Mouse (Mus musculus): ENCODE measurements around the gene Ndufs8.
A peak's percentile ranks its signal among the peaks of the same experiment; 100 is the strongest.
"Not testable (repeated sequence)": the region's sequence is repeated elsewhere in the genome, so short reads cannot be mapped to it uniquely, and the experiment has no call there.

Ndufs8 gene

DNA sequence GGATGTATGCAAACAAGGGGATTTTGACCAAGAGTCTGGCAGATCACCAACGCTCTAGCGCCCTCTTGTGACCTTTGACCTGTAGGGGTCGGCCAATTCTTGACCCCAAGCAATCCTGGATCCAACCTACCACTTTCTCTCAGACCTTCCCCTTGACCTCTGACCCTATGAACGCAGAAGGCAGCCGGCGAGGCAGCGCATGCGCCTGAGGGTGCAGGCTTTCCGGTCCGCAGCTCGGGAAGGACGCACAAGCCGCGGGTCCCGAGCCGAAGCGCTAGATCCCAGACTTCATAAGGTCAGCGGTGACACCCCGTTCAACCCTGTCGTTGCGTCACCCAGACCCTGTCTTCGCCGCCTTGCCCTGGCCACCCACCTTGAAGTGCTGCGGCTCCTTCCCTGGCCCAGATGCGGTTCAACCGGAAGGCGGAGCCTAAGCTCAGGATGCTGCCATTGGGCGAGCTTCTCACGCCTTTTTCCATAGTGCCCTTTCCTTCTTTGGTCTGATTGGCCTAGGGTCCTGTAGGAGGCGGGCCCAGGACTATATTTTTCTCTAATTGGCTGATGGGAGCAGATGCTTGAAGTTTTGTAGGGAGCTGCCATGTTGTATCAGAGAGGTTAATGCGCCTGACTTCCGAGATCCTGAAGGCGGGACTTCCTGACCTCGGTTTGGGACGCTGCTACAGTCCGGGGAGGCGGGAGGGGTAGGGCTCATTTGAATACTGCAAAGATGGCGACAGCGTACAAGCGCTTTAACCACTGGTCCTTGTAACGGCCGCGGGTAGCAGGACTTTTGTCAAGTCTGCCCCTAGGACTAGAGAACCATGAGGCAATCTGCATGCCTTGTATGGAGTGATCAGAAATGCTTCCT lies at the start of gene Ndufs8:
Gene Ndufs8 (minus strand): TSS at position 438 of the 868 bp plus-strand sequence.
- peak; percentile 89 to 91 for DNase-seq (ENCODE audit: low spot score in 2 of 2)

GRCm38 (mm10) chr19:3961805-3962204 lies 49.2 kb upstream of the Ndufs8 start:
- DNase-seq (ENCODE audit: low spot score in 2 of 2) = not testable (repeated sequence)

DNA sequence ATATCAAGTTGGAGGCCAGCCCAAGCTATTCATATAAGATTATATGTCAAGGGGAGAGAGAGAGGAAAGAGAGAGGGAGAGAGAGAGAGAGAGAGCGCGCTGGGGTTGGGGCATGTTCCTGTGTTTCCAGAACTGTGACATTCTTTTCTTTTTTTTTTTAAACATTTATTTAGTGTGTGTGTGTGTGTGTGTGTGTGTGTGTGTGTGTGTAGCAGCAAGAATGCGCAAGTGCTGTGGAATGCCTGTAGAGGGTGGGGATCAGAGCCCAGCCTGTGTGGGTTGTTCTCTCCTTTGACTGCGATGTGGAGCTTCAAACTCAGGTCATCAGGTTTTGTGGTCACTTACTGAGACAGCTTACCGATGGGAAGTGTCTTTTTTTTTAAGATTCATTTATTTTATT lies 47.6 kb upstream of the Ndufs8 start:
- no peak for DNase-seq (ENCODE audit: low spot score in 2 of 2)

- DNase-seq (ENCODE audit: low spot score in 2 of 2) = no peak
Observed at GRCm38 (mm10) chr19:3959030-3959429, 46.5 kb upstream of the Ndufs8 start.

GRCm38 (mm10) chr19:3958470-3958869 lies 45.9 kb upstream of the Ndufs8 start, which contains the start of gene Aldh3b3:
Gene Aldh3b3 (plus strand): TSS chr19:3958645.
- DNase-seq (ENCODE audit: low spot score in 2 of 2) = no peak

GRCm38 (mm10) chr19:3957296-3958036 lies 44.9 kb upstream of the Ndufs8 start:
- not testable (repeated sequence) for DNase-seq (ENCODE audit: low spot score in 2 of 2)

GRCm38 (mm10) chr19:3955804-3956203 lies 43.2 kb upstream of the Ndufs8 start:
- DNase-seq (ENCODE audit: low spot score in 2 of 2) = no peak

DNA sequence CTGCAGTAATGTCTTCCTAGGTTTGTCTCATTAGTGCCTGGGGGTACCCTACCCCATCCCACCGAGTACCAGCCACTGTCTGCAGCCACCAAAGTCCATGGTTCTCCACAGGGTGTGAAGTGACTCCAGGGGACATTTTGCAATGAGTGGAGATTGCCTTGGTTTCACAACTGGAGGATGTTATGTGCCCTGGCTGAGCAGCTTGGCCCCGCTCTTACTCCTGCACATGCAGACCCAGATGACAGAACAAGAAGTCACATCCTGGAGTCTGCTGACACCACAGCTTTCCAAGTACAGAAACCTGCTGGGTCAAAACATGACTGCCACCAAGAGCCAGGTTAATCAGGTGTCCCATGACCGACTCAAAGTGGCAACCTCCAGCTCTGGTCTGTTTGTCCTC lies 42.5 kb upstream of the Ndufs8 start:
- no peak for DNase-seq (ENCODE audit: low spot score in 2 of 2)

- DNase-seq (ENCODE audit: low spot score in 2 of 2) = no peak
Observed at GRCm38 (mm10) chr19:3952099-3952498, 39.5 kb upstream of the Ndufs8 start.

- DNase-seq (ENCODE audit: low spot score in 2 of 2) = no peak
Observed at GRCm38 (mm10) chr19:3951461-3951860, 38.9 kb upstream of the Ndufs8 start.

DNA sequence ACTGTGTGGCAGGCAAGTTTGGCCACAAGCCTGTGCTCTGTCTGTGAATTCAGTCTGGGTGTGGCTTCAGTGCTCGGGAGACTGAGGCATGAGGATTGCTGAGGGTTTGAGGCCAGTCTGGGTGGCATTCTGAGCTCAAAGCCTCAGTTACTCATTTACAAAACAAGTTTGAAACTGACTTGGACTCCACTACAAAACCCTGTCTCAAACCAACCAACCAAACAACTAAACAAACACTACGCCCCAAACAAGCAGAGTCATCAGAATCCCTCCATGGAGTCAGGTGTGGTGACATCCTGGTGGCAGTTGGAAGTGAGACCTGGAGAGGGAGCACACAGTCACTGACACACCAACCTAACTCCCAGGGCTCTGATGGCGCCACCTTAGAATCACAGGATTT lies 37.8 kb upstream of the Ndufs8 start:
- DNase-seq (ENCODE audit: low spot score in 2 of 2) = no peak

DNA sequence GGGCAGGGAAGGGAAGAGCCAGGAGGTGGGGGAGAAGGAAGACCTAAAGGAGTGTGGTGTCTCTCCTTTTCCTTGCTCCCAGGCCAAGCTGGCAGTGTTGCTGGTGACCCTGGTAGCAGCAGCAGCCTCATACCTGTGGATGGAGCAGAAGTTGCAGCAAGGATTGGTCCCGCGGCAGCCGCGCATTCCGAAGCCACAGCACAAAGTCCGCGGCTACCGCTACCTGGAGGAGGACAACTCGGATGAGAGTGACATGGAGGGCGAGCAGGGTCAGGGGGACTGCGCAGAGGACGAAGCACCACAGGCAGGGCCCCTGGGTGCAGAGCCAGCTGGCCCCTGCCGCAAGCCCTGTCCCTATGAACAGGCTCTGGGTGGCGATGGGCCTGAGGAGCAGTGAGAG lies 36.0 kb upstream of the Ndufs8 start:
- DNase-seq (ENCODE audit: low spot score in 2 of 2) = no peak

DNA sequence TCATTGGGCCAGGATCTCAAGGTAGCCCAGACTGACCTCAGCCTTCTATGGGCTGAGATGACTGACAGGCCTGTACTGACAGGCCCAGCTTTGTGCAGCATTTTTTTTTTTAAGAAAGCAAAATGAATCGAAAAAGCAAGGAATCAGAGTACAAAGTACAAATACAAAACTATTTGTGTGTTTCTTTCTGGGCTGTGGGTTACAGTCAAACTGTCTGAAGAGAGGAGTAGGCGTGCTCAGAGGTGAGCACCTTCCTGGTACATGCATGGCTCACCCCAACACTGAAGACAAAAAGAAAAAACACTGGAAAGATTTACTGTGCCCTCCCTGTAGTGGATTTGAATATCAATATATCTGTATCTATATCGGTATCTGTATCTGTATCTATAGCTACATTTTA lies 35.2 kb upstream of the Ndufs8 start:
- DNase-seq (ENCODE audit: low spot score in 2 of 2) = no peak

- peak; percentile 65 to 87 for DNase-seq (ENCODE audit: low spot score in 2 of 2)
Observed at GRCm38 (mm10) chr19:3946715-3947114, 34.1 kb upstream of the Ndufs8 start.

DNA sequence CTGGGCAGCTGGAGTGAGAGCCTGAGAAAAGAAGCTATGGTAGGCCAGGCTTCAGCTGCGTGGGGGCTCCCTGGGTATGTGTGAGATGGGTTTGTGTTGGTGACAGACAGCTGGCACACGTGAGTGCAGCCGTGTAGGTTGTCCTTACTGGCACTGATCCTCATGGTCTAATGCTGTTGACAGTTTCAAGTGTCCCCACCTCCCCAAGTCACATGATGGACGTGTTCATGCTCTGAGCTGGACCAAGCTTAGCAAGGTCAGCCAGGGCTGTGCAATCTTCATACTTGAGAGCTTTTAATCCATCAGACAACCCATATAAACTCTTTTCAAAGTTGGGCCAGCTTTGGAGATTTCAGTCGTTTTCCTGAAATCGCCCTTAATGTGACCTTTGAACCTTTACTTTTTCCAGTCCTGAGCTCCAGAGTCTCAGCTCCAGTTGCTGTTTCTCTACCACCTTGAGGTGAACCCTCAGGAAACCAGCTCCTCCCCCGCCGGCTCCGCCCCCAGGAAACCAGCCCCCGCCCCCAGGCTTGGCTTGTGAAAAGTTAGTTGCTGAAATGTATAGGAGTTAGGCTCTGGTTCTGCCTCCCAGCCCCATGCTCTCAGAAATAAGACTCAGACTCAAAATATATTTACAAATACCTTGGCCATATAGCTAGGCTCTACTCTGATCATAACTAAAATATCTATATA lies 33.4 kb upstream of the Ndufs8 start:
- peak; percentile 60 to 78 for DNase-seq (ENCODE audit: low spot score in 2 of 2)

DNA sequence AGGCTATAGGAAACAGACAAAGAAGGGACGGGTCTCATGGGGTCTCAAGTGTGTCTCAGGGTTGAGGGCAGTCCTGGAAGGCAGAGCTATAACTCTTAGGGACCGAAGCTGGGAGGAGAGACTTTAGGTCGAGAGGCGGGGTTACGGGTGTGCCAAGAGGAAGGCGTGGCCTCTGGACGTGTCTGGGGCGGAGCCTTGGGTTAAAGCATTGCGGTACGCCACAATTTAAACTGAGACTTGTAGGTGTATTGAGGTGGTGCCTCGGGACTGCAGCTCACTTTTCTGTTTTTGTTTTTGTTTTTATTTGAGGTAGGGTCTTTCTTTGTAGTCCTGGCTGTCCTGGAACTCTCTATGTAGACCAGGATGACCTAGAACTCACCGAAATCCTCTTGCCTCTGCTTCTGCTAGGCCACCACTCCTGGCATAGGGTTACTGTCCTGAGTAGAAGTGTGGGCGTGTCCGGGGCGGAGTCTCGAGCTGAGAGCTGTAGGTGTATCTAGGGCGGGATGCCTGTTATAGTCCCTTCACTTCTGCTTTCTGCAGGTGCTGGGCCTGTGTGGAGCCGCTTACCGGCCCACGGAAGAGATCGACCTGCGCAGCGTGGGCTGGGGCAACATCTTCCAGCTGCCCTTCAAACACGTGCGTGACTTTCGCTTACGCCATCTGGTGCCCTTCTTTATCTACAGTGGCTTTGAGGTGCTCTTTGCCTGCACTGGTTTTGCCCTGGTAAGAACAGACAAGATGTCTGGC lies 30.6 kb upstream of the Ndufs8 start:
- DNase-seq (ENCODE audit: low spot score in 2 of 2) = peak; percentile 77 to 83

DNA sequence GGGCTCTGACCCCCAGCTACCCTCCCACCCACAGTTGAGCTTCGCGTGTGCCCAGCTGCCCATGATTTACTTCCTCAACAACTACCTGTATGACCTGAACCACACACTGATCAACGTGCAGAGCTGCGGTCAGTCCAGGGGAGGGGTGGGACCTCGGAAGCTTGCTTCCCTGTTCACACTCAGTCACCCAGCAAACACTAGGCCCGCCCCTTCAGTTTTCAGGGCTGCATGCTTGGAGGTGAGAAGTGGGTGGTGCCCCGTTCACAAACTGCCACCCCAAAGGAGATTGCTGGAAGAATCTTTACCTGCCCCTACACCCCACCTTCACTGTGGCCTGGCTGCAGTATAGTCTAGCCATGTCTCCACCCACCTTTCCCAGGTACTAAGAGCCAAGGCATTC lies 29.7 kb upstream of the Ndufs8 start:
- peak in 1 of 2 experiments; percentile 60 for DNase-seq (ENCODE audit: low spot score in 2 of 2)

GRCm38 (mm10) chr19:3935896-3936850 lies 23.6 kb upstream of the Ndufs8 start:
- DNase-seq (ENCODE audit: low spot score in 2 of 2) = peak; percentile 76 to 86

DNA sequence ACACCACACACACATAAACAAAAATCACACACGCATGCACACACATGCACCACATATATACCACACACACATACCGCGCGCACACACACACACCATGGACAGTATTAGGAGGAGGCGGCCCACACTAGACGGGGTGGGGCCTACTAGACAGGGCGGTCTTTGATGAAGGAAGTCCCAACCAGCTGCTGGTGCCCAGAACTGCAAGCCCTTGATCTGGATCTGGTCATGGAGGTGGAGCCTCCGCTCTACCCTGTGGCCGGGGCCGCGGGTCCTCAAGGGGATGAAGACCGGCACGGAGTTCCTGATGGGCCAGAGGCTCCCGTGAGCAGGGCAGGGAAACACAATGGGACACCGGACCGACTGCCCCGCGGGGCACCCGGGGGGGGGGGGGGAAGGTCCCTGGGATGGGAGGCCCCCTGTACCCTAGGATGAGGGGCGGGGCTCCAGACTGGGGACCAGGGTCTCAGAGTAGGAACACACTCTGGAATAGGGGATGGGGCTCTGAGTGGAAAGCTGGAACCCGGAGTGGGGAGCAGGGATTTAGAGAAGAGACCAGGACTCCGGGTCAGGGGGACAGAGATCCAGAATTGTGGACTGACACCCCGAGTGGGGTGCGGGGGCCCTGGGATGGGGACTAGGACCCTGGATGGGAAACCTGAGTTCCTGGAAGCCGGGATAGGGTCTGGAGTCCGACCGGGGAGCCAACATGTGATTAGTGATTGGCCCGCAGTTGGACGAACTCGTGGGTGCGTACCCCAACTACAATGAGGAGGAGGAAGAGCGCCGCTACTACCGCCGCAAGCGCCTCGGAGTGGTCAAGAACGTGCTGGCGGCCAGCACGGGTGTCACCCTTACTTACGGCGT lies 22.7 kb upstream of the Ndufs8 start, which contains the start of gene Unc93b1:
Gene Unc93b1 (plus strand): TSS at position 155 of the 864 bp plus-strand sequence.
- peak; percentile 71 to 85 for DNase-seq (ENCODE audit: low spot score in 2 of 2)
